Mouse (Mus musculus) lung, postnatal 0 days (tissue): ENCODE data around the gene Arhgap15. TPM values are rescaled to one million over a fixed set of nuclear protein-coding genes. Genes with fewer than 3 reads are reported as not detected.

Experiments
- ATAC-seq: fragments of 200-750 bp; cut with Nextera tagmentation; 2 replicates; pipeline ENCODE4 v1.8.0; 2017; ENCODE audit warnings: moderate library complexity
- DNase-seq: peaks from one replicate; pipeline ENCODE4 v3.0.0-alpha.2; 2016; ENCODE audit warnings: low spot score
- H3K27ac ChIP-seq: fragments of 300-500 bp; sonication (generic); 2 replicates; pipeline ENCODE4 v1.5.1; 2014; ENCODE audit warnings: antibody characterized with exemption, mild to moderate bottlenecking, low read length, mixed read lengths
- H3K27me3 ChIP-seq: fragments of 300-500 bp; sonication (generic); replicated peaks from 2 replicates; pipeline ENCODE4 v1.6.1; 2014; ENCODE audit warnings: low read length, mixed read lengths; ENCODE audit not compliant: insufficient read depth
- H3K36me3 ChIP-seq: fragments of 300-500 bp; sonication (generic); 2 replicates; pipeline ENCODE4 v1.6.1; 2014; ENCODE audit warnings: low read length, mixed read lengths; ENCODE audit not compliant: insufficient read depth
- H3K4me1 ChIP-seq: fragments of 300-500 bp; sonication (generic); 2 replicates; pipeline ENCODE4 v1.6.1; 2014; ENCODE audit warnings: antibody characterized with exemption, low read depth, low read length, mixed read lengths; ENCODE audit not compliant: insufficient read depth
- H3K4me2 ChIP-seq: fragments of 300-500 bp; sonication (generic); replicated peaks from 2 replicates; pipeline ENCODE4 v1.6.1; 2014; ENCODE audit warnings: low read depth, mild to moderate bottlenecking, low read length, moderate library complexity, mixed read lengths
- H3K4me3 ChIP-seq: fragments of 300-500 bp; sonication (generic); 2 replicates; pipeline ENCODE4 v1.5.1; 2014; ENCODE audit warnings: low read depth, low read length
- H3K9ac ChIP-seq: fragments of 300-500 bp; sonication (generic); replicated peaks from 2 replicates; pipeline ENCODE4 v1.6.1; 2014; ENCODE audit warnings: low read depth, mild to moderate bottlenecking
- H3K9me3 ChIP-seq: fragments of 300-500 bp; sonication (generic); 2 replicates; pipeline ENCODE4 v1.6.1; 2016; ENCODE audit warnings: low read length, mixed read lengths
- CTCF ChIP-seq: IDR thresholded peaks from 2 replicates; pipeline ENCODE4 v1.5.1; 2016; ENCODE audit warnings: antibody characterized with exemption, mild to moderate bottlenecking
- EP300 ChIP-seq: IDR thresholded peaks from 2 replicates; pipeline ENCODE4 v1.6.1; 2016; ENCODE audit warnings: antibody characterized with exemption, mild to moderate bottlenecking, control low read depth
- WGBS: fragments of 180-500 bp; shearing (Covaris S2); extraction: QIAGEN DNeasy Blood & Tissue Kit; methylation state at CpG from one replicate; pipeline ENCODE4 v1.1.7; 2014; 5-methylcytosine and 5-hydroxymethylcytosine counted together
- polyA plus RNA-seq: library from polyadenylated mRNA; unstranded; fragments of >200 nt; fragmentation: Nextera tagmentation; extraction: Ambion mirVana; gene quantifications from 2 replicates; pipeline ENCODE4 v1.2.1, GENCODE M21; 2015

Arhgap15 gene
- polyA plus RNA-seq, 1 experiment from 2014 or later, result 1.5 TPM

- no peaks in the 10 kb centered on the region for H3K27me3 ChIP-seq
- no peak overlapping the region for H3K4me3 ChIP-seq
- 89% methylated on average over 3 of the region's 3 CpGs for WGBS
- H3K9me3 ChIP-seq, result no peaks in the 10 kb centered on the region
- no peaks in the 10 kb centered on the region for H3K4me1 ChIP-seq
- no peak for TF ChIP-seq CTCF
- no peak for TF ChIP-seq EP300
- no peak overlapping the region for H3K27ac ChIP-seq
- H3K9ac ChIP-seq, result no peak overlapping the region
- no peak overlapping the region for H3K4me2 ChIP-seq
- ATAC-seq (no peak), DNase-seq (no peak)
- no peaks in the 10 kb centered on the region for H3K36me3 ChIP-seq
Observed at GRCm38 (mm10) chr2:43755899-43756298, 7.3 kb downstream of the Arhgap15 start.

DNA sequence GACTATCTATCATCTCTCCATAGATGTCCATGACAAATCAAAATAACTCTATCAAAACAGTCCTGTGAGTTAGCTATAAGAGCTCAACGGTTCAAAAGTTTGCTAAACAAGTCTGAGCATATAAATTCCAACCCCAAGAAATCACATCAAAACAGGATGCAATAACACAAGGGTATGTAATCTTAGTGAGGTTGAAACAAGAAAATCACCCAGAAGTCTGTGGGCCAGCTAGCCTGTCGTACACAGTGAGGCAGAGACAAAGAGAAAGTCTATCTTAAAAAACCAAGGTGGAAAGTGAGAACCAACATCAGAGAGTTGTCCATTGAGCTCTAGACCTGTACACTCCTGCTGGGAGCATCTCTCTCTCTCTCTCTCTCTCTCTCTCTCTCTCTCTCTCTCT, 8.0 kb downstream of the Arhgap15 start:
- 66% methylated on average over 2 of the region's 2 CpGs for WGBS
- no peak for ATAC-seq

GRCm38 (mm10) chr2:43761735-43762134, 13.1 kb downstream of the Arhgap15 start:
- no peaks in the 10 kb centered on the region for H3K4me1 ChIP-seq
- no peak overlapping the region for H3K27ac ChIP-seq
- H3K27me3 ChIP-seq, result no peaks in the 10 kb centered on the region
- H3K36me3 ChIP-seq, result no peaks in the 10 kb centered on the region
- TF ChIP-seq CTCF (no peak), EP300 (no peak)
- WGBS, result 72% methylated on average over 3 of the region's 3 CpGs
- no peaks in the 10 kb centered on the region for H3K9me3 ChIP-seq
- no peak overlapping the region for H3K4me2 ChIP-seq
- ATAC-seq, result no peak
- no peak overlapping the region for H3K9ac ChIP-seq
- no peak overlapping the region for H3K4me3 ChIP-seq
- DNase-seq, result no peak

More for the DNA sequence above, 8.0 kb downstream of the Arhgap15 start:
- Histone ChIP-seq H3K9ac (no peak overlapping the region), H3K4me2 (no peak overlapping the region), H3K4me1 (no peaks in the 10 kb centered on the region), H3K27me3 (no peaks in the 10 kb centered on the region), H3K4me3 (no peak overlapping the region), H3K9me3 (no peaks in the 10 kb centered on the region), H3K36me3 (no peaks in the 10 kb centered on the region), H3K27ac (no peak overlapping the region)
- DNase-seq, result no peak
- TF ChIP-seq CTCF (no peak), EP300 (no peak)

DNA sequence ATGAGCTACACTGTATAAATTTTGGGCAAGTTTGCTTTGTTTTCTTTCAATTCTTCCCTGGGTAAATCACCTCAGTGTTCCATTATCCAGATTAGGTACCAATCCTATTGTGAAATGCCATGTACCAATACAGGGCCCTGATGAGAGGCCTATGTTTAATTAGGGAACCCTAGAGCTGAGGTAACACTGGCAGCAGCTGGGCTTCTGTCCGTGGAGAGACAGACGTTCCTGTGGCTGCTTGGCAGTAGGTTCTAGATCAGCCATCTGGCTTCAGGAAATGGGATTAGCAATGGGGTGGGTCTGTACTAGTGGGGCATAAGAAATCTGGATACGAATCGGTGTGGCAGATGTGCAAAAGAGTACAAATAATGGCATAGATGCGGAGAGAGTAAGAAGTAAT, 14.7 kb downstream of the Arhgap15 start:
- ATAC-seq, result no peak
- H3K27ac ChIP-seq, result no peak overlapping the region
- WGBS, result 46% methylated on average over 5 of the region's 5 CpGs
- no peaks in the 10 kb centered on the region for H3K36me3 ChIP-seq
- no peak overlapping the region for H3K4me3 ChIP-seq
- no peak overlapping the region for H3K9ac ChIP-seq
- H3K4me2 ChIP-seq, result no peak overlapping the region
- DNase-seq, result no peak
- H3K4me1 ChIP-seq, result no peaks in the 10 kb centered on the region
- TF ChIP-seq EP300 (no peak), CTCF (no peak)
- H3K27me3 ChIP-seq, result no peaks in the 10 kb centered on the region
- H3K9me3 ChIP-seq, result no peaks in the 10 kb centered on the region

- H3K4me2 ChIP-seq, result no peak overlapping the region
- no peaks in the 10 kb centered on the region for H3K36me3 ChIP-seq
- H3K4me1 ChIP-seq, result no peaks in the 10 kb centered on the region
- H3K4me3 ChIP-seq, result no peak overlapping the region
- no peaks in the 10 kb centered on the region for H3K9me3 ChIP-seq
- WGBS, result 72% methylated on average over 1 of the region's 1 CpGs
- H3K27ac ChIP-seq, result no peak overlapping the region
- H3K27me3 ChIP-seq, result no peaks in the 10 kb centered on the region
- DNase-seq (no peak), ATAC-seq (no peak)
- H3K9ac ChIP-seq, result no peak overlapping the region
- TF ChIP-seq CTCF (no peak), EP300 (no peak)
Observed at GRCm38 (mm10) chr2:43764456-43764855, 15.8 kb downstream of the Arhgap15 start.

- H3K9me3 ChIP-seq, result no peaks in the 10 kb centered on the region
- H3K4me2 ChIP-seq, result no peak overlapping the region
- H3K27ac ChIP-seq, result no peak overlapping the region
- no peaks in the 10 kb centered on the region for H3K4me1 ChIP-seq
- H3K9ac ChIP-seq, result no peak overlapping the region
- H3K27me3 ChIP-seq, result no peaks in the 10 kb centered on the region
- TF ChIP-seq EP300 (no peak), CTCF (no peak)
- WGBS, result 56% methylated on average over 3 of the region's 3 CpGs
- ATAC-seq (no peak), DNase-seq (peak; percentile 32)
- no peak overlapping the region for H3K4me3 ChIP-seq
- H3K36me3 ChIP-seq, result no peaks in the 10 kb centered on the region
Observed at GRCm38 (mm10) chr2:43766200-43766599, 17.6 kb downstream of the Arhgap15 start.
